Mouse (Mus musculus) cerebellum, postnatal 14 days (tissue): ENCODE measurements around the gene Bet1l.

Experiments
- DNase-seq, 2 experiments: peaks; one replicate each; pipeline ENCODE4 v3.0.0; 2021; ENCODE audit warnings: mixed read lengths in 2 of 2

Gene Bet1l

GRCm38 (mm10) chr7:140856785-140857549 lies 410 bp downstream of the Bet1l start, which contains the start of gene Ric8a:
Gene Ric8a (plus strand): TSS chr7:140856957.
- DNase-seq = peak; percentile 89 to 91

- peak; percentile 84 to 85 for DNase-seq
These were observed 1.3 kb downstream of the Bet1l start, which contains the start of gene Gm45785 for GRCm38 (mm10) chr7:140855860-140856784. Gene Gm45785 (minus strand): TSS chr7:140856331.

GRCm38 (mm10) chr7:140855181-140855580 lies 2.2 kb downstream of the Bet1l start:
- peak in 1 of 2 experiments; percentile 39 for DNase-seq

- DNase-seq = no peak
These were observed 2.9 kb downstream of the Bet1l start for GRCm38 (mm10) chr7:140854483-140854882.

- no peak for DNase-seq
These were observed 4.0 kb downstream of the Bet1l start for GRCm38 (mm10) chr7:140853386-140853785.

- DNase-seq = no peak
These were observed 5.5 kb downstream of the Bet1l start for GRCm38 (mm10) chr7:140851916-140852315.

- DNase-seq = no peak
These were observed 8.8 kb downstream of the Bet1l start for GRCm38 (mm10) chr7:140848591-140848990.

- peak in 1 of 2 experiments; percentile 48 for DNase-seq
These were observed 9.4 kb downstream of the Bet1l start, which contains the start of gene Odf3 for GRCm38 (mm10) chr7:140847755-140848580. Gene Odf3 (plus strand): TSS chr7:140847805.

- DNase-seq = no peak
These were observed 10.7 kb downstream of the Bet1l start for GRCm38 (mm10) chr7:140846676-140847075.

- no peak for DNase-seq
These were observed 11.7 kb downstream of the Bet1l start for GRCm38 (mm10) chr7:140845683-140846082.

- peak; percentile 95 to 99 for DNase-seq
These were observed 12.3 kb downstream of the Bet1l start, which contains the start of gene Scgb1c1 for GRCm38 (mm10) chr7:140844905-140845665. Gene Scgb1c1 (plus strand): TSS chr7:140845547.

- DNase-seq = no peak
These were observed 13.6 kb downstream of the Bet1l start for GRCm38 (mm10) chr7:140843806-140844205.

GRCm38 (mm10) chr7:140840750-140841735 lies 16.3 kb downstream of the Bet1l start:
- no peak for DNase-seq

- no peak for DNase-seq
These were observed 17.8 kb downstream of the Bet1l start for GRCm38 (mm10) chr7:140839556-140839955.

GRCm38 (mm10) chr7:140836243-140837115 lies 20.9 kb downstream of the Bet1l start:
- DNase-seq = no peak

- DNase-seq = no peak
These were observed 21.7 kb downstream of the Bet1l start for GRCm38 (mm10) chr7:140835758-140836087.

GRCm38 (mm10) chr7:140834968-140835757 lies 22.2 kb downstream of the Bet1l start, which contains the start of gene Urah:
Gene Urah (plus strand): TSS chr7:140835018.
- DNase-seq = peak in 1 of 2 experiments; percentile 43

- no peak for DNase-seq
These were observed 24.0 kb downstream of the Bet1l start for GRCm38 (mm10) chr7:140833341-140833740.
